Mouse (Mus musculus) gastrocnemius, postnatal 14 days (tissue): ENCODE results near the gene Btg1. TPM values are rescaled to one million over a fixed set of nuclear protein-coding genes. Genes with fewer than 3 reads are reported as not detected.

Experiments used
- DNase-seq: peaks from one replicate; pipeline ENCODE4 v3.0.0; 2021; ENCODE audit warnings: mixed read lengths
- intact Hi-C: fragments of 180-260 bp; cut with DNase I; formaldehyde crosslinking; loops from one replicate; pipeline ENCODE4 v1.15.1; 2025; ENCODE audit warnings: low total_unique reads
- total RNA-seq, 2 experiments: library from RNA; stranded (reverse); gene quantifications; 2 replicates each; pipeline ENCODE4 v1.2.3; 2021

Btg1 gene
- total RNA-seq, 2 experiments from 2014 or later, result 27.3 to 31.1 TPM

GRCm38 (mm10) chr10:96655066-96655465 lies 38.3 kb downstream of the Btg1 start:
- intact Hi-C loops, result no loop called here
- DNase-seq, result no peak

- DNase-seq, result no peak
- intact Hi-C loops, result no loop called here
These were observed 39.4 kb downstream of the Btg1 start for GRCm38 (mm10) chr10:96656176-96656575.

- intact Hi-C loops, result no loop called here
- no peak for DNase-seq
These were observed 42.1 kb downstream of the Btg1 start for GRCm38 (mm10) chr10:96658906-96659305.

- intact Hi-C loops, result no loop called here
- DNase-seq, result no peak
These were observed 43.6 kb downstream of the Btg1 start for GRCm38 (mm10) chr10:96660280-96660985.

GRCm38 (mm10) chr10:96662976-96663375 lies 46.2 kb downstream of the Btg1 start:
- DNase-seq, result no peak
- intact Hi-C loops, result no loop called here

- no peak for DNase-seq
- intact Hi-C loops, result no loop called here
These were observed 47.1 kb downstream of the Btg1 start for GRCm38 (mm10) chr10:96663739-96664430.
